Mouse (Mus musculus): ENCODE data around the gene Ddx18. TPM values are rescaled to one million over a fixed set of nuclear protein-coding genes. Genes with fewer than 3 reads are reported as not detected.

The Ddx18 gene
- polyA plus RNA-seq, 1 experiment from 2014 or later: 107 TPM

DNA sequence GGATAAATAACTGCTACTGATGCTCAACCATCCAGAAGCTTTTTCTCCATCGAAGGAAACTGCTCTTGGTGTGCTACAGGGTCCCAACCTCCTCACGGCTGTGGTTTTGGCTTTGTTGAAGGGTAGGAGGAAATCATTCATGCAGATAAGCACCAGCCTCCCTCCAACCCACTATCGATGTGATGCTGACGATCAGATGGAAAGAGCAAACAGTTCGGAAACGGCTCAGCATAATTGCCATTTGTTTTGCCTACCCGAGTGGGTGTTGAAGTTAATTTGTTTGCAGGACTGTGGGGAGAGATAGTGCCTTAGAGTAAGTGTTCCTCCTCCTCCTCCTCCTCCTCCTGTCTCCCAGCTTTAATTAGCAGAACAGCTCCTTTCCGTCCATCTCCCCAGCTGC lies 27.4 kb downstream of the Ddx18 start:
- no peak overlapping the region for H3K4me3 ChIP-seq (ENCODE audit: low read depth, low read length)
- ATAC-seq (replicated peaks; ENCODE audit: low FRiP score) (no peak), DNase-seq (ENCODE audit: low spot score) (no peak)
- H3K9me3 ChIP-seq (ENCODE audit: control insufficient read depth, low read length): no peaks in the 10 kb centered on the region
- no peaks in the 10 kb centered on the region for H3K4me1 ChIP-seq (replicated peaks; ENCODE audit: control insufficient read depth, insufficient read depth, low read length)
- no peaks in the 10 kb centered on the region for H3K36me3 ChIP-seq (ENCODE audit: control insufficient read depth, insufficient read depth, low read length)
- no peaks in the 10 kb centered on the region for H3K27me3 ChIP-seq (replicated peaks; ENCODE audit: control insufficient read depth, insufficient read depth, low read length)
- no peak overlapping the region for H3K4me2 ChIP-seq
- H3K27ac ChIP-seq (ENCODE audit: low read depth, low read length): no peak overlapping the region
- 40% methylated on average over 8 of the region's 8 CpGs for WGBS
- no peak overlapping the region for H3K9ac ChIP-seq (ENCODE audit: low read depth, low read length)

DNA sequence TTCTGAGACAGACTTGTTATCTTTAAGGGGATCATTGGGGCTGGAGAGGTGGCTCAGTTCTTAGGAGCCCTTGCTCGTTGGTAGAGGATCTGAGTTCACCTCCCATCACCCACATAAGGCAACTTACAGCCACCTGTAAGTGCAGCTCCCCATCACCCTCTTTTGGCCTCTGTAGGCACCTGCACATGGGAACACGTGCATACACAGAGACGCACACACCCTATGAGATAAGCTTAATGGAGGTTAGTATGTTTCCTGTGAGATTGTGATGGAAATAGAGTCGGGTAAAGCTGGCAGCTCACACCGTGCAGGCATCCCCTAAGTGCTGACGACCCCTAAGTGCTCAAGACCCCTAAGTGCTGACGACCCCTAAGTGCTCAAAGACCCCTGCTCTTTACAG lies 36.4 kb downstream of the Ddx18 start:
- H3K4me1 ChIP-seq (replicated peaks; ENCODE audit: control insufficient read depth, insufficient read depth, low read length): 0 out of 2 replicates have a peak, but pooled peaks cover 3% of the 10 kb centered on the region
- DNase-seq (ENCODE audit: low spot score): no peak
- H3K9me3 ChIP-seq (ENCODE audit: control insufficient read depth, low read length): no peaks in the 10 kb centered on the region
- 48% methylated on average over 7 of the region's 7 CpGs for WGBS
- no peak for ATAC-seq (replicated peaks; ENCODE audit: low FRiP score)
- H3K27me3 ChIP-seq (replicated peaks; ENCODE audit: control insufficient read depth, insufficient read depth, low read length): peaks cover 22% of the 10 kb centered on the region
- no peak overlapping the region for H3K9ac ChIP-seq (ENCODE audit: low read depth, low read length)
- no peak overlapping the region for H3K4me2 ChIP-seq
- H3K36me3 ChIP-seq (ENCODE audit: control insufficient read depth, insufficient read depth, low read length): no peaks in the 10 kb centered on the region
- H3K27ac ChIP-seq (ENCODE audit: low read depth, low read length): no peak overlapping the region
- H3K4me3 ChIP-seq (ENCODE audit: low read depth, low read length): no peak overlapping the region

DNA sequence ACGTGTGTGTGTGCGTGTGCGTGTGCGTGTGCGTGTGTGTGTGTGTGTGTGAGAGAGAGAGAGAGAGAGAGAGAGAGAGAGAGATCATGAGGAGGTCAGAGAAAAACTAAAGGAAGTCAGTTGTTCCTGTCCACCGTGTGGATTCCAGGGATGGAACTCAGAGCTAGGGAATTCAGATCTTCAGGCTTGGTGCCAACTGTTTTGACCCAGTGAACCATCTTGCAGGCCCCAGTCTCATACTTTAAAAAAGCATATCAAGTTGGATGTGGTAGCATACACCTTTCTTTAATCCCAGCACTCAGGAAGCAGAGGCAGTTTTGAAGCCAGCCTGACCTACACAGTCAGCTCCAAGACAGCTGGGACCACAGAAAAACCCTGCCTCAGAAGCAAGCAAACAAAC lies 38.5 kb downstream of the Ddx18 start:
- DNase-seq (ENCODE audit: low spot score) (no peak), ATAC-seq (replicated peaks; ENCODE audit: low FRiP score) (no peak)
- Histone ChIP-seq H3K9ac (ENCODE audit: low read depth, low read length) (no peak overlapping the region), H3K36me3 (ENCODE audit: control insufficient read depth, insufficient read depth, low read length) (no peaks in the 10 kb centered on the region), H3K9me3 (ENCODE audit: control insufficient read depth, low read length) (no peaks in the 10 kb centered on the region), H3K27me3 (replicated peaks; ENCODE audit: control insufficient read depth, insufficient read depth, low read length) (peaks cover 22% of the 10 kb centered on the region), H3K27ac (ENCODE audit: low read depth, low read length) (no peak overlapping the region), H3K4me1 (replicated peaks; ENCODE audit: control insufficient read depth, insufficient read depth, low read length) (0 out of 2 replicates have a peak, but pooled peaks cover 3% of the 10 kb centered on the region), H3K4me3 (ENCODE audit: low read depth, low read length) (no peak overlapping the region), H3K4me2 (no peak overlapping the region)
- WGBS: 81% methylated on average over 6 of the region's 6 CpGs

DNA sequence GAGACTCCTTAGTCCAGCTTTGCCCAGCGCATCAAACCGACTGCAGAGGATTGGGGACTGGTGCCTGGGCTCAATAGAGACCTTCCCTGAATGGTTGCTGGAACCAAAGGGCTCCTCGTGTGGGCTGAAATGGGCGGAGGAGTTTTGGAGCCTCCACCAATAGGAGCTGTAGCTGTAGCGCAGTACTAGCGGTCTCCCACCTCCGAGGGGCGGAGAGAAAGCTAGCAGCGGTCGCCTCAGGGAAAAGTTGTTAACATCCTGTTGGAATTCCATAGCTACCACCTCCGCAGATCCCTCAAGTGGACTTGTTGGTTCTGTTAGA lies 39.4 kb downstream of the Ddx18 start, which contains the start of gene Htr5b:
TSS of gene Htr5b (minus strand) at position 67 of the 322 bp plus-strand sequence.
- peak within 1 kb of the TSS; percentile 60 for H3K4me2 ChIP-seq
- 2% methylated on average over 11 of the region's 11 CpGs for WGBS
- H3K36me3 ChIP-seq (ENCODE audit: control insufficient read depth, insufficient read depth, low read length): no peaks in the 10 kb centered on the region
- H3K9ac ChIP-seq (ENCODE audit: low read depth, low read length): no peak within 1 kb of the TSS
- no peak within 1 kb of the TSS for H3K27ac ChIP-seq (ENCODE audit: low read depth, low read length)
- H3K9me3 ChIP-seq (ENCODE audit: control insufficient read depth, low read length): no peaks in the 10 kb centered on the region
- peaks cover 22% of the 10 kb centered on the region for H3K27me3 ChIP-seq (replicated peaks; ENCODE audit: control insufficient read depth, insufficient read depth, low read length)
- DNase-seq (ENCODE audit: low spot score): no peak
- ATAC-seq (replicated peaks; ENCODE audit: low FRiP score): peak; percentile 77
- H3K4me1 ChIP-seq (replicated peaks; ENCODE audit: control insufficient read depth, insufficient read depth, low read length): 0 out of 2 replicates have a peak, but pooled peaks cover 3% of the 10 kb centered on the region
- H3K4me3 ChIP-seq (ENCODE audit: low read depth, low read length): peak within 1 kb of the TSS; percentile 26; the same call in 1 of the 2 replicates

DNA sequence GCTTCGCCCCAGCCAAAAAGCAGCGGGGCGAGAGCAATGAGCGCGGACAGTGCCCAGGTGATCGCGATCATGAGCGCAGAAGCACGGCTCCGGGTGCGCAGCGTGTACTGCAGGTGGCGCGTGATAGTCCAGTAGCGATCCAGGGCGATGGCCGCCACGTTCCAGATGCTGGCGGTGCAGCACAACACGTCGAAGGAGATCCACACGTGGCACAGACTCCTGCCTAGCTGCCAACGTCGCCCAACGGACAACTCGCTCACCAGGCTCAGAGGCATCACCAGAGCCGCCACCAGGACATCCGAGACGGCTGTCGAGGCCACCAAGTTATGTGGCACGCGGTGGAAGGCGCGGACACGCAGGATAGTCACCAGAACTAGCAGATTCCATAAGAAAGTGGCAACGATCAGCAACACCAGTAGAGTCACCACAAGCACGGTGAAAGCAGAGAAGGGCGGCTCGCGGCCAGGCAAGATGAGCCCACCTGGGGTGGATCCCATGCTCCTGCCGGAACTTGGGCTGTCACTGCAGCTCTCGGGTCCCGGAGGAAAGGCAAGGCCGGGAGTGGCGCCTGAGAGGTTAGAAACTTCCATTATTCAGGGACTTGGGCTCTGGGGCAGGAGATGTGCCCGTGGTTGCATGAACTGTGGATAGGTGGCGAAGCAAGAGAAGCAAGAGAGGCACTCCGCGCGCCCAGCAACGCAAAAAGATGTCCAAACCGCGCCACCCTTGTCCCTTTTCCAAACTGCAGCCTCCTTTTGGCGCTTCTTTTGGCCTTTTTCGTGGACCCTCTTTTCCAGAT lies 40.0 kb downstream of the Ddx18 start:
- no peaks in the 10 kb centered on the region for H3K36me3 ChIP-seq (ENCODE audit: control insufficient read depth, insufficient read depth, low read length)
- peak overlapping the region; percentile 26; the same call in 1 of the 2 replicates for H3K4me3 ChIP-seq (ENCODE audit: low read depth, low read length)
- 11% methylated on average over 55 of the region's 55 CpGs for WGBS
- no peak overlapping the region for H3K27ac ChIP-seq (ENCODE audit: low read depth, low read length)
- H3K9me3 ChIP-seq (ENCODE audit: control insufficient read depth, low read length): no peaks in the 10 kb centered on the region
- no peak overlapping the region for H3K9ac ChIP-seq (ENCODE audit: low read depth, low read length)
- H3K4me1 ChIP-seq (replicated peaks; ENCODE audit: control insufficient read depth, insufficient read depth, low read length): 0 out of 2 replicates have a peak, but pooled peaks cover 3% of the 10 kb centered on the region
- H3K4me2 ChIP-seq: peak overlapping the region; percentile 60
- H3K27me3 ChIP-seq (replicated peaks; ENCODE audit: control insufficient read depth, insufficient read depth, low read length): peaks cover 22% of the 10 kb centered on the region
- 0 out of 2 replicates have a peak, but pooled peaks have one; percentile 23 for ATAC-seq (replicated peaks; ENCODE audit: low FRiP score)
- DNase-seq (ENCODE audit: low spot score): peak; percentile 39

DNA sequence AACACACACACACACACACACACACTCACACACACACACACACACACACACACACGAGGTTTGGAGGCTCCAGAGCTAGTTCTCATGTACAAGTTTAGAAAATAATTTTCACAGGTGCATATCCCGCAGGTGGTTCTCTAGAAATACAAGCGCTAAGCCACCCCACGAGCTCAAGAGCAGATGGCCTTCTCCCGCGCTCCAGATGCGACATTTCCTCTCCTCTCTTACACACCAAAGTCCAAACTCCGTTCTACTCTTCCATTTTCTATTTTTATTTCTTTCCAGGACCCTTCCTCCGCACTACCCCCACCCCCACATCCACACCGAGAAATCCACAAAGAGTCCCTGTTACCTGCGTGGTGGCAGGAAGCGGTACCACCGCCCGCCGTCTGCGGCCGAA lies 40.7 kb downstream of the Ddx18 start:
- Histone ChIP-seq H3K4me3 (ENCODE audit: low read depth, low read length) (no peak overlapping the region), H3K27ac (ENCODE audit: low read depth, low read length) (no peak overlapping the region), H3K4me1 (replicated peaks; ENCODE audit: control insufficient read depth, insufficient read depth, low read length) (0 out of 2 replicates have a peak, but pooled peaks cover 3% of the 10 kb centered on the region), H3K27me3 (replicated peaks; ENCODE audit: control insufficient read depth, insufficient read depth, low read length) (peaks cover 22% of the 10 kb centered on the region), H3K4me2 (peak overlapping the region; percentile 60; the same call in 1 of the 2 replicates), H3K9ac (ENCODE audit: low read depth, low read length) (no peak overlapping the region), H3K36me3 (ENCODE audit: control insufficient read depth, insufficient read depth, low read length) (no peaks in the 10 kb centered on the region), H3K9me3 (ENCODE audit: control insufficient read depth, low read length) (no peaks in the 10 kb centered on the region)
- 46% methylated on average over 17 of the region's 17 CpGs for WGBS
- DNase-seq (ENCODE audit: low spot score): no peak
- ATAC-seq (replicated peaks; ENCODE audit: low FRiP score): no peak

DNA sequence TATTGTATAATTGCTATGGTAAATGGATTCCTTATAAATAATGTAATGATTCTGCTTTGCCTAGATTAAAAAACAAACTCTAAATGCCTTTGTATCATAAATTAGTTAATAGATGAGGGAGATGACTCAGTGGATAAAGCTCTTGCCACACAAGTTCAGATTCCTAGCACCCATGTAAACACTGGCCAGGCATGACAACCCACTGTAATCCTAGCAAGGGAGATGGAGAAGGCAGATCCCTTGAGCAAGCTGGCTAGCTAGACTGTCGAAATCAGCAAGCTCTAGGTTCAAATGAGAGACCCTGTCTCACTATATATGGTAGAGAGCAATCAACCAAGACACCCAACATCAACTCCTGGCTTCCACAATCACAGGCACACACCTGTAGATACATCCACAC lies 49.2 kb downstream of the Ddx18 start:
- H3K27me3 ChIP-seq (replicated peaks; ENCODE audit: control insufficient read depth, insufficient read depth, low read length): no peaks in the 10 kb centered on the region
- no peaks in the 10 kb centered on the region for H3K36me3 ChIP-seq (ENCODE audit: control insufficient read depth, insufficient read depth, low read length)
- H3K9ac ChIP-seq (ENCODE audit: low read depth, low read length): no peak overlapping the region
- H3K4me3 ChIP-seq (ENCODE audit: low read depth, low read length): no peak overlapping the region
- no peaks in the 10 kb centered on the region for H3K9me3 ChIP-seq (ENCODE audit: control insufficient read depth, low read length)
- DNase-seq (ENCODE audit: low spot score): no peak
- no peak overlapping the region for H3K27ac ChIP-seq (ENCODE audit: low read depth, low read length)
- no peaks in the 10 kb centered on the region for H3K4me1 ChIP-seq (replicated peaks; ENCODE audit: control insufficient read depth, insufficient read depth, low read length)
- no peak overlapping the region for H3K4me2 ChIP-seq
- WGBS: 67% methylated on average over 1 of the region's 1 CpGs
- ATAC-seq (replicated peaks; ENCODE audit: low FRiP score): no peak

DNA sequence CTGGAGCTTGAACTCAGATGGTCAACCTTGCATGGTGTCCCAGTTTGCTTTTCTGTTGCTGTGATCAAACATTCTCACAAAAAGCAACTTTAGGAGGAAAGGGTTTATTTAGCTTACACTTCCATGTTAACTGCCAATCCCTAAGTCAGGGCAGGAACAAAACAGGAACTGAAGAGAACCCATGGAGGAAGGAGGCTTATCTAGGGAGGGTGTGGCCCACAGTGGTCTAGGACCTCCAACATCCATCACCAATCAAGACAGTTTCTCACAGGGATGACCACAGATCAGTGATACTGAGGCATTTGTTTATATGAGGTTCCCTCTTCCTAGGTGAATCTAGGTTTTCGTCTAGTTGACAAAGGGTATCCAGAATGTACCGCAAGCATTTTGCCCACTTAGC lies 55.8 kb downstream of the Ddx18 start:
- Histone ChIP-seq H3K4me2 (no peak overlapping the region), H3K27ac (ENCODE audit: low read depth, low read length) (no peak overlapping the region), H3K4me1 (replicated peaks; ENCODE audit: control insufficient read depth, insufficient read depth, low read length) (no peaks in the 10 kb centered on the region), H3K9me3 (ENCODE audit: control insufficient read depth, low read length) (no peaks in the 10 kb centered on the region), H3K4me3 (ENCODE audit: low read depth, low read length) (no peak overlapping the region), H3K9ac (ENCODE audit: low read depth, low read length) (no peak overlapping the region), H3K36me3 (ENCODE audit: control insufficient read depth, insufficient read depth, low read length) (no peaks in the 10 kb centered on the region), H3K27me3 (replicated peaks; ENCODE audit: control insufficient read depth, insufficient read depth, low read length) (no peaks in the 10 kb centered on the region)
- WGBS: 71% methylated on average over 2 of the region's 2 CpGs
- DNase-seq (ENCODE audit: low spot score) (no peak), ATAC-seq (replicated peaks; ENCODE audit: low FRiP score) (no peak)

DNA sequence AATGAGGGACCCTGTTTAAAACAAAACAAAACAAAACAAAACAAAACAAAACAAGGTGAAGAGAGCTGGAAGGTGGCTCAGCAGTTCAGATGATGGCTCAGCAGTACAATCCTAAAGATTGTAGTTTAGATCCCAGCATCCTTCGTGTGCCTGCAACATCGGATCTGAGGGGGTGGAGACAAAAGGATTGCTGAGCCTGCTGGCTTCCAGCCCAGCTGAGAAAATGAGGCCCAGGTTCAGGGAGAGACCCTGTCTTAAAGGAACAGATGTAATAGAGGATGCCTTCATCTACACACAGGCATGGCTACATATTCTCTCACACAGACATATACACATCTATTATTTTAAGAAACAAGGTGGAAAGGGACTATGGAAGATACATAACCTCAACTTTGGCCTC lies 56.6 kb downstream of the Ddx18 start:
- H3K4me3 ChIP-seq (ENCODE audit: low read depth, low read length): no peak overlapping the region
- no peak for DNase-seq (ENCODE audit: low spot score)
- ATAC-seq (replicated peaks; ENCODE audit: low FRiP score): no peak
- no peak overlapping the region for H3K27ac ChIP-seq (ENCODE audit: low read depth, low read length)
- H3K9me3 ChIP-seq (ENCODE audit: control insufficient read depth, low read length): no peaks in the 10 kb centered on the region
- WGBS: 59% methylated on average over 2 of the region's 2 CpGs
- no peaks in the 10 kb centered on the region for H3K36me3 ChIP-seq (ENCODE audit: control insufficient read depth, insufficient read depth, low read length)
- H3K4me2 ChIP-seq: no peak overlapping the region
- no peaks in the 10 kb centered on the region for H3K27me3 ChIP-seq (replicated peaks; ENCODE audit: control insufficient read depth, insufficient read depth, low read length)
- no peaks in the 10 kb centered on the region for H3K4me1 ChIP-seq (replicated peaks; ENCODE audit: control insufficient read depth, insufficient read depth, low read length)
- no peak overlapping the region for H3K9ac ChIP-seq (ENCODE audit: low read depth, low read length)

All from liver, embryonic 11.5 days (tissue).